Mouse (Mus musculus): Measurements from ENCODE around the gene Itgb7. TPM values are rescaled to one million over a fixed set of nuclear protein-coding genes. Genes with fewer than 3 reads are reported as not detected.

The Itgb7 gene
- not detected for polyA plus RNA-seq (2014; fragmentation: Illumina TruSeq; extraction: RNeasy Lipid Tissue Mini Kit (QIAGEN cat#74804); ENCODE audit: low read depth, low replicate concordance)

DNA sequence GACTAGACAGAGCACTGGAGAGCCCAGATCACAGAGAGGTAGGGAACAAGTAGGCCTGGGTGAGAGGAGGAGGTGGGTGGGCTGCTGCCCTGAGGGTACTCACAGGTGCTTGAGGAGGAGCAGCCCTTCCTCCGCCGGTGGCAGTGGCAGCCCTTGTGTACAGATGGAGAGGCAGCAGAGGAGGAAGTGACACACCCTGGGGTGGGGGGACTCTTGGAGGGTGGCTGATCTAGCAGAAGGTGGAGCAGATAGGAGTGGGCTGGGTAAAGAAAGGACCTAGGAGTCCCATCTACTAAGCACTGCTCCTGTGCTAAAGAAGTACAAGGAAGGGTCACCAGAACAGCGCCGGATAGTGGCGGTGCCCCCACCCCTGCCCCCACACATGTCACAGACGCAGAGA lies at the start of gene Itgb7:
Gene Itgb7 (minus strand): TSS at position 197 of the 400 bp plus-strand sequence.

GRCm38 (mm10) chr15:102279092-102279782 lies 47.5 kb upstream of the Itgb7 start, which contains the start of gene Mfsd5:
TSS of gene Mfsd5 (plus strand) at chr15:102279454.

GRCm38 (mm10) chr15:102270274-102270960 lies 38.7 kb upstream of the Itgb7 start, which contains the start of gene Gm9918:
TSS of gene Gm9918 (plus strand) at chr15:102270563.

GRCm38 (mm10) chr15:102257202-102258075 lies 25.7 kb upstream of the Itgb7 start, which contains the start of gene Rarg:
TSS of gene Rarg (minus strand) at chr15:102257517.

DNA sequence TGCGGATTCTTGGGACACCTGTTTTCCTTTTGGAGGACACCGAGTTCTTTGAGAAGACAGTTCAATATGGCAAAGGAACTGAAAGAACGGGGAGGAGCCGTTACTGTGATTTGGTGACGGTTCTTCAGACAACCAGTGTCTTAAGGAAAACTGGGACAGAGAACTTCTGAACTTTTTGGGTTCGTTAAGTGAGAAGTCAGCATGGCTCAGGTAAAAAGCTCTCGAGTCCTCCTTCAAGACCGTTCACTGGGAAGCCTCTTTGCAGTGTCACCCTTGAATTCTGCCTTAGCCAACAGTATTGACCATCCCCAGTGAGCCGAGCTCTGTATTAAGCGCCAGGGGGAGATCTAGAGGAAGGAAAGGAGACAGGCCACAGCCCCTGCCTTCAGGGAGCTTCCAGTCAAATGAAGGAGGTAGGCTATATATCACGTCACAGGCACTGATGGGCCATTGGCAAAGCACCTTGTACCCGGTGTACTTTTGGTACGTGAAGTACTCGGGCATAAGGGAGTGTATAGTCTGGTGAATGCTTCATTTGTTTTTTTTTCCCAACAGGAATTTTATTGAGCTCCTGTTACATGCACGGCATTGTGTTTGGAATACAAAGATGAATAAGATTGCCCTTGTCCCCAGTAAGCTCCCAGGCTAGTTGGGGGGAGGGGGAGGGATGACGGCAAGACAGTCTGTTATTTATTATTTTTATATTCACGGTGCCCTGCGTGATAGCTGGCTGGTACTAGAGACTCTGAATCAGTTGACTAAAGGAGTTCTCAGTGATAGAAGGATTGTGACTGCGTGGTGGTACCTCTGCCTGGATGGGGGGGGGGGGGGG lies 26.9 kb downstream of the Itgb7 start, which contains the start of gene Csad:
Gene Csad (minus strand): TSS at position 51 of the 832 bp plus-strand sequence.

DNA sequence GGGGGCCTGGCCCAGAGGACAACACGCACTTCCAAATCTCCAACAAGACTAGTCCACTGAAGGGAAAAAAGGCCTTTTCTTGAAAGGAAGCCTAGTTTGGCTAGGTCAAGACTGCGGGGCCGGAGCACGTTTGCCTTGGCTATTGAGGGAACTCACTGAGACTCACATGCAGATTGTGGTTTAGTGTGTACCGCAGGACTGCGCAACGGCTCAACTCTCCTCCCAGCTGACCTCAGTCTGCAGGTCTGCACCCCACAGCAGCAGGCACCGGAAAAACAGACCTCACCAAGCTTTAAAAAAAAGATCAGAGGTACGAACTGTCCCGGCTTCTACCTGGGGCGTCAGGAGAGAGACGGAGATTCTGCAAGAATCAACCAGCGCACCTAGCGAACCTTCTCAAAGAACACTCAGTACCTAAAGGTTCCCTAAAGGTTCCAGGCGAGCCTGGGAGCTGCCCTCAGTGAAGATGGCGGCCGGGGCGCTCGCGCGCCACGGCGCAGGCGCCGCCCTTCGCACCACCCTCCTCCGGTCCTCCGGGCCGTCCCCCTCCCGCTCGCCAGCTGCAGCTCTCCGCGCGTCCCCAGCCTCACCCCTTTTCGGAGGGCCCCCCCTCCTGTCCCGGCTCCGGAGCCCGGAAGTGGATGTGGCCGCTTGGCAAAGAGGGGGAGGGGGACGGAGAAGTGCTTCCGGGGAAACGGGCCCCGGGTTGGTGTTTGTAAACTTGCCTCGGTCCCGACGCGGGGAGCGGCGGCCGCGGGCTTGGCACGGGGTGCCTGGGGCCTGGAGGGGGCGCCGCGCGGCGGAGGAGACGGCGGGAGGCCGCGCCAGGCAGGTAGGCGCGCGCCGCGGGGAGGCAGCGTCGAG lies 28.5 kb downstream of the Itgb7 start, which contains the start of gene Zfp740:
Gene Zfp740 (plus strand): TSS at position 279 of the 864 bp plus-strand sequence.

Other genes starting within 250 kb of the Itgb7 start
- gene Krt8, start 227.5 kb downstream of the Itgb7 start, polyA plus RNA-seq (2014; fragmentation: Illumina TruSeq; extraction: RNeasy Lipid Tissue Mini Kit (QIAGEN cat#74804); ENCODE audit: low read depth, low replicate concordance): 4.4 TPM
- gene Krt18, start 203.8 kb downstream of the Itgb7 start, polyA plus RNA-seq (2014; fragmentation: Illumina TruSeq; extraction: RNeasy Lipid Tissue Mini Kit (QIAGEN cat#74804); ENCODE audit: low read depth, low replicate concordance): 1.5 TPM
- 196 TPM for gene Eif4b, start 158.2 kb downstream of the Itgb7 start, polyA plus RNA-seq (2014; fragmentation: Illumina TruSeq; extraction: RNeasy Lipid Tissue Mini Kit (QIAGEN cat#74804); ENCODE audit: low read depth, low replicate concordance)
- gene Tns2, start 131.5 kb downstream of the Itgb7 start, polyA plus RNA-seq (2014; fragmentation: Illumina TruSeq; extraction: RNeasy Lipid Tissue Mini Kit (QIAGEN cat#74804); ENCODE audit: low read depth, low replicate concordance): 32.3 TPM
- gene Spryd3, start 95.7 kb downstream of the Itgb7 start, polyA plus RNA-seq (2014; fragmentation: Illumina TruSeq; extraction: RNeasy Lipid Tissue Mini Kit (QIAGEN cat#74804); ENCODE audit: low read depth, low replicate concordance): 0.44 TPM
- not detected for gene Igfbp6, start 87.6 kb downstream of the Itgb7 start, polyA plus RNA-seq (2014; fragmentation: Illumina TruSeq; extraction: RNeasy Lipid Tissue Mini Kit (QIAGEN cat#74804); ENCODE audit: low read depth, low replicate concordance)
- gene Soat2, start 81.4 kb downstream of the Itgb7 start, polyA plus RNA-seq (2014; fragmentation: Illumina TruSeq; extraction: RNeasy Lipid Tissue Mini Kit (QIAGEN cat#74804); ENCODE audit: low read depth, low replicate concordance): not detected
- 24.9 TPM for gene Zfp740, start 28.7 kb downstream of the Itgb7 start, polyA plus RNA-seq (2014; fragmentation: Illumina TruSeq; extraction: RNeasy Lipid Tissue Mini Kit (QIAGEN cat#74804); ENCODE audit: low read depth, low replicate concordance)
- 66.9 TPM for gene Csad, start 27.2 kb downstream of the Itgb7 start, polyA plus RNA-seq (2014; fragmentation: Illumina TruSeq; extraction: RNeasy Lipid Tissue Mini Kit (QIAGEN cat#74804); ENCODE audit: low read depth, low replicate concordance)
- gene Rarg, start 25.6 kb upstream of the Itgb7 start, polyA plus RNA-seq (2014; fragmentation: Illumina TruSeq; extraction: RNeasy Lipid Tissue Mini Kit (QIAGEN cat#74804); ENCODE audit: low read depth, low replicate concordance): 5.9 TPM
- not detected for gene Gm9918, start 38.6 kb upstream of the Itgb7 start, polyA plus RNA-seq (2014; fragmentation: Illumina TruSeq; extraction: RNeasy Lipid Tissue Mini Kit (QIAGEN cat#74804); ENCODE audit: low read depth, low replicate concordance)
- gene Mfsd5, start 47.5 kb upstream of the Itgb7 start, polyA plus RNA-seq (2014; fragmentation: Illumina TruSeq; extraction: RNeasy Lipid Tissue Mini Kit (QIAGEN cat#74804); ENCODE audit: low read depth, low replicate concordance): 0.93 TPM
- gene Espl1, start 64.3 kb upstream of the Itgb7 start, polyA plus RNA-seq (2014; fragmentation: Illumina TruSeq; extraction: RNeasy Lipid Tissue Mini Kit (QIAGEN cat#74804); ENCODE audit: low read depth, low replicate concordance): not detected
- 84.0 TPM for gene Pfdn5, start 94.2 kb upstream of the Itgb7 start, polyA plus RNA-seq (2014; fragmentation: Illumina TruSeq; extraction: RNeasy Lipid Tissue Mini Kit (QIAGEN cat#74804); ENCODE audit: low read depth, low replicate concordance)
- gene Myg1, start 99.8 kb upstream of the Itgb7 start, polyA plus RNA-seq (2014; fragmentation: Illumina TruSeq; extraction: RNeasy Lipid Tissue Mini Kit (QIAGEN cat#74804); ENCODE audit: low read depth, low replicate concordance): 4.4 TPM
- gene Aaas, start 118.8 kb upstream of the Itgb7 start, polyA plus RNA-seq (2014; fragmentation: Illumina TruSeq; extraction: RNeasy Lipid Tissue Mini Kit (QIAGEN cat#74804); ENCODE audit: low read depth, low replicate concordance): 3.6 TPM
- gene Sp7, start 135.2 kb upstream of the Itgb7 start, polyA plus RNA-seq (2014; fragmentation: Illumina TruSeq; extraction: RNeasy Lipid Tissue Mini Kit (QIAGEN cat#74804); ENCODE audit: low read depth, low replicate concordance): not detected
- 55.3 TPM for gene Sp1, start 174.2 kb upstream of the Itgb7 start, polyA plus RNA-seq (2014; fragmentation: Illumina TruSeq; extraction: RNeasy Lipid Tissue Mini Kit (QIAGEN cat#74804); ENCODE audit: low read depth, low replicate concordance)
- not detected for gene Amhr2, start 213.4 kb upstream of the Itgb7 start, polyA plus RNA-seq (2014; fragmentation: Illumina TruSeq; extraction: RNeasy Lipid Tissue Mini Kit (QIAGEN cat#74804); ENCODE audit: low read depth, low replicate concordance)
- 53.1 TPM for gene Prr13, start 227.1 kb upstream of the Itgb7 start, polyA plus RNA-seq (2014; fragmentation: Illumina TruSeq; extraction: RNeasy Lipid Tissue Mini Kit (QIAGEN cat#74804); ENCODE audit: low read depth, low replicate concordance)
- gene Pcbp2, start 238.6 kb upstream of the Itgb7 start, polyA plus RNA-seq (2014; fragmentation: Illumina TruSeq; extraction: RNeasy Lipid Tissue Mini Kit (QIAGEN cat#74804); ENCODE audit: low read depth, low replicate concordance): 701 TPM

Measured in kidney, adult 10 weeks (tissue).